In the genomic region with DNA sequence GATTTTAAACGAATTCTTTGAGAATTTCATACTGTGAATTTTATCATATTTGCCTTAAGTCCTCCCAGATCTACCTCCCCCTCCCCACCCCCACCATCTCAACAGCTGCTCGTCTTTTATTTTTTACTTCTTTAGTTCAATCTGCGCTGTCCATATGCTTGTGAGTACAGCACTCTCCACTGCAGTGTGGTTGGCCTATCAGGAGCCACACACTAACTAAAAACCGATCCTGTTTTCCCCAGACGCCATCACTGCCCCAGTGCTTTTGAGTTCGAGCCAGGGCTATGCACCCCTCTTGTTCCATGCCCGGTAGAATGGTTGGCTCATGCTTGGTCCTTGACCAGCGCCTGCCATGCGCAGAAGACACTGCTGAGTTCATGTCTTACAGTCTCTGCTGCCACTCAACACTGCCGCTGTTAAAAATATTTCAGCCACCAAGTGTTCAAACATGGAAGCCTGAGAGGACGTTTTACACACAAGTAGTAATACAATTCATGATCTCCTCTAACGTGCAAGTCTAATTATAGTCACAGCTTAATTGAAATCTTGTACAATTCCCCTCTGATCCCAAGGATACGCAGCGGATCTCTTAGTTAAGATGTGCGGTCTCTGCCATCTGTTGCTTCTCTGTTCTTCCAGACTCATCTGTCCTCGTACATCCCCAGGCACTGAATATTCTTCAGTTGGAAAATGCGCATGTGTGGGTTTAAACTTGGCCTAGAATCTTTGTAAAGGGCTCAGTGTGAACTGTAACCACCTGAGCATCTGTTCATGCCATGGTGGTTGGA, we compare ENCODE assay signal across 16 mouse cellular contexts. TPM values are rescaled to one million over a fixed set of nuclear protein-coding genes. Genes with fewer than 3 reads are reported as not detected.
DNase-seq lines count a peak whose midpoint lies in the region; ATAC-seq and TF ChIP-seq lines count a peak whose summit lies in the region.
"Had no signal": no experiment of that assay in that cellular context is flagged by ENCODE, and none has a peak within 500 bp of the region (broad histone marks: within the 10 kb centered on the region; RNA-seq: fewer than 3 reads in every experiment).

No protein-coding gene starts in this region.

- H3K9me3 ChIP-seq in heart, embryonic 10.5 days = no peaks in the 10 kb centered on the region
- no peaks in the 10 kb centered on the region for H3K9me3 ChIP-seq in liver, embryonic 11.5 days (ENCODE audit: control insufficient read depth, low read length)
- no peaks in the 10 kb centered on the region for H3K9me3 ChIP-seq in liver, postnatal 0 days (ENCODE audit: low read length)
- no peaks in the 10 kb centered on the region for H3K9me3 ChIP-seq in E14TG2a.4 (ENCODE audit: low read length)
- H3K9me3 ChIP-seq in hindbrain, postnatal 0 days (ENCODE audit: low read length) = no peaks in the 10 kb centered on the region
- H3K9me3 ChIP-seq: embryonic facial prominence, embryonic 15.5 days; limb, embryonic 12.5 days; neural tube, embryonic 15.5 days had no signal

- H3K27ac ChIP-seq in heart, embryonic 10.5 days = peak overlapping the region; percentile 47; the same call in 1 of the 2 replicates
- peak overlapping the region; percentile 53; the same call in 1 of the 2 replicates for H3K27ac ChIP-seq in liver, embryonic 11.5 days (ENCODE audit: low read depth, low read length)
- H3K27ac ChIP-seq in liver, postnatal 0 days (ENCODE audit: low read depth) = no peak overlapping the region
- no peak overlapping the region for H3K27ac ChIP-seq in hindbrain, postnatal 0 days
- H3K27ac ChIP-seq: embryonic facial prominence, embryonic 15.5 days; limb, embryonic 12.5 days; neural tube, embryonic 15.5 days had no signal

- WGBS in heart, embryonic 10.5 days = 90% methylated on average over 17 of the region's 17 CpGs
- 89% methylated on average over 17 of the region's 17 CpGs for WGBS in liver, embryonic 11.5 days
- 86% methylated on average over 17 of the region's 17 CpGs for WGBS in liver, postnatal 0 days (ENCODE audit: insufficient replicate concordance)
- WGBS in hindbrain, postnatal 0 days = 72% methylated on average over 17 of the region's 17 CpGs

- H3K36me3 ChIP-seq in heart, embryonic 10.5 days = peaks cover 59% of the 10 kb centered on the region
- H3K36me3 ChIP-seq in liver, embryonic 11.5 days (ENCODE audit: control insufficient read depth, insufficient read depth, low read length) = peaks cover 49% of the 10 kb centered on the region
- peaks cover 68% of the 10 kb centered on the region for H3K36me3 ChIP-seq in liver, postnatal 0 days (replicated peaks; ENCODE audit: insufficient read depth, low read length)
- peaks cover 82% of the 10 kb centered on the region for H3K36me3 ChIP-seq in E14TG2a.4 (ENCODE audit: insufficient read depth, low read length)
- H3K36me3 ChIP-seq in hindbrain, postnatal 0 days (ENCODE audit: insufficient read depth, low read length) = no peaks in the 10 kb centered on the region

- no peak overlapping the region for H3K4me2 ChIP-seq in liver, embryonic 11.5 days
- H3K4me2 ChIP-seq in liver, postnatal 0 days (ENCODE audit: low read depth, low read length) = no peak overlapping the region
- no peak overlapping the region for H3K4me2 ChIP-seq in hindbrain, postnatal 0 days (ENCODE audit: low read depth, low read length)
- H3K4me2 ChIP-seq: embryonic facial prominence, embryonic 15.5 days; limb, embryonic 12.5 days; neural tube, embryonic 15.5 days had no signal

- H3K9ac ChIP-seq in liver, embryonic 11.5 days (ENCODE audit: low read depth, low read length) = no peak overlapping the region
- no peak overlapping the region for H3K9ac ChIP-seq in liver, postnatal 0 days (replicated peaks)
- no peak overlapping the region for H3K9ac ChIP-seq in hindbrain, postnatal 0 days (replicated peaks; ENCODE audit: low read length)
- H3K9ac ChIP-seq: embryonic facial prominence, embryonic 15.5 days; limb, embryonic 12.5 days; neural tube, embryonic 15.5 days had no signal

- ATAC-seq in liver, embryonic 11.5 days (replicated peaks; ENCODE audit: low FRiP score) = no peak
- no peak for ATAC-seq in liver, postnatal 0 days
- peak; percentile 79 for ATAC-seq in hindbrain, postnatal 0 days

- no peak for TF ChIP-seq CTCF in liver, postnatal 0 days (IDR thresholded peaks at IDR 0.05; ENCODE audit: low read depth)
- no peak for TF ChIP-seq CTCF in E14TG2a.4 (conservative IDR thresholded peaks at IDR 0.05; ENCODE audit: low read length)
- TF ChIP-seq CTCF in hindbrain, postnatal 0 days (IDR thresholded peaks at IDR 0.05; ENCODE audit: low read depth) = no peak

- no peak overlapping the region for H3K4me3 ChIP-seq in heart, embryonic 10.5 days
- no peak overlapping the region for H3K4me3 ChIP-seq in liver, embryonic 11.5 days (ENCODE audit: low read depth, low read length)
- no peak overlapping the region for H3K4me3 ChIP-seq in liver, postnatal 0 days (ENCODE audit: low read depth, low read length)
- H3K4me3 ChIP-seq in E14TG2a.4 (replicated peaks; ENCODE audit: low read length) = peak overlapping the region; percentile 63; the same call in 1 of the 2 replicates
- H3K4me3 ChIP-seq in hindbrain, postnatal 0 days (ENCODE audit: low read length) = no peak overlapping the region
- H3K4me3 ChIP-seq: embryonic facial prominence, embryonic 15.5 days; limb, embryonic 12.5 days; neural tube, embryonic 15.5 days had no signal

- DNase-seq in heart, embryonic 10.5 days (ENCODE audit: low spot score) = no peak
- DNase-seq in heart, postnatal 10 days = no peak
- no peak for DNase-seq in liver, embryonic 11.5 days (ENCODE audit: low spot score)
- DNase-seq in liver, postnatal 0 days = no peak
- peak; percentile 18 for DNase-seq in hindbrain, postnatal 0 days (ENCODE audit: low spot score)
- no peak for DNase-seq in B cell, adult 2 months
- no peak for DNase-seq in urinary bladder, postnatal 25 days (ENCODE audit: low spot score)
- DNase-seq: adrenal gland, postnatal 25 days; cerebellum, adult 9-10 months; heart, postnatal 4 days; lung, adult 2 months; right cerebral cortex, postnatal 14 days had no signal

- TF ChIP-seq EP300 in liver, postnatal 0 days (IDR thresholded peaks at IDR 0.05; ENCODE audit: low read depth) = no peak

- intact Hi-C loops in heart, postnatal 10 days (cut with DNase I) = no loop called here

- peaks cover 28% of the 10 kb centered on the region for H3K4me1 ChIP-seq in heart, embryonic 10.5 days
- peaks cover 20% of the 10 kb centered on the region for H3K4me1 ChIP-seq in liver, embryonic 11.5 days (replicated peaks; ENCODE audit: control insufficient read depth, insufficient read depth, low read length)
- H3K4me1 ChIP-seq in liver, postnatal 0 days (ENCODE audit: insufficient read depth) = peaks cover 3% of the 10 kb centered on the region; the same call in 1 of the 2 replicates
- peaks cover 37% of the 10 kb centered on the region for H3K4me1 ChIP-seq in E14TG2a.4 (replicated peaks; ENCODE audit: low read depth, low read length)
- no peaks in the 10 kb centered on the region for H3K4me1 ChIP-seq in hindbrain, postnatal 0 days (ENCODE audit: insufficient read depth, low read length)
- H3K4me1 ChIP-seq: embryonic facial prominence, embryonic 15.5 days; limb, embryonic 12.5 days; neural tube, embryonic 15.5 days had no signal

- no peaks in the 10 kb centered on the region for H3K27me3 ChIP-seq in heart, embryonic 10.5 days (ENCODE audit: insufficient read depth, poor library complexity, severe bottlenecking)
- no peaks in the 10 kb centered on the region for H3K27me3 ChIP-seq in liver, embryonic 11.5 days (replicated peaks; ENCODE audit: control insufficient read depth, insufficient read depth, low read length)
- H3K27me3 ChIP-seq in liver, postnatal 0 days (ENCODE audit: insufficient read depth, low read length) = no peaks in the 10 kb centered on the region
- no peaks in the 10 kb centered on the region for H3K27me3 ChIP-seq in E14TG2a.4 (ENCODE audit: insufficient read depth, low read length)
- H3K27me3 ChIP-seq in hindbrain, postnatal 0 days (ENCODE audit: insufficient read depth, low read length) = no peaks in the 10 kb centered on the region
- H3K27me3 ChIP-seq: embryonic facial prominence, embryonic 15.5 days; limb, embryonic 12.5 days; neural tube, embryonic 15.5 days had no signal

RNA-seq across cellular contexts. Expression of a gene that starts 17.0 kb away (rescaled TPM):
- 54.9 and 61.9 TPM in 2 replicates for polyA plus RNA-seq in heart, embryonic 10.5 days (2016; fragmentation: Nextera tagmentation; extraction: Ambion mirVana)
- 10 to 100 TPM; 41.3 to 46.5 TPM for total RNA-seq in heart, postnatal 10 days (2021)
- polyA plus RNA-seq in liver, embryonic 11.5 days (2014; fragmentation: Nextera tagmentation; extraction: Ambion mirVana) = 122 and 148 TPM in 2 replicates
- polyA plus RNA-seq in liver, postnatal 0 days (2015; fragmentation: Nextera tagmentation; extraction: Ambion mirVana) = 57.6 and 59.0 TPM in 2 replicates
- 24.7 and 28.4 TPM in 2 replicates for total RNA-seq in hindbrain, postnatal 0 days (2014; rRNA removed)
- polyA plus RNA-seq in hindbrain, postnatal 0 days (2015; fragmentation: Nextera tagmentation; extraction: Ambion mirVana) = 32.4 and 36.2 TPM in 2 replicates

RNA-seq across cellular contexts. Expression of a gene that starts 52.3 kb away (rescaled TPM):
- 2.1 and 2.2 TPM in 2 replicates for polyA plus RNA-seq in heart, embryonic 10.5 days (2016; fragmentation: Nextera tagmentation; extraction: Ambion mirVana)
- 10 to 100 TPM; 14.6 to 17.6 TPM for total RNA-seq in heart, postnatal 10 days (2021)
- polyA plus RNA-seq in liver, embryonic 11.5 days (2014; fragmentation: Nextera tagmentation; extraction: Ambion mirVana) = 2.9 and 4.6 TPM in 2 replicates
- 1.5 and 1.8 TPM in 2 replicates for polyA plus RNA-seq in liver, postnatal 0 days (2015; fragmentation: Nextera tagmentation; extraction: Ambion mirVana)
- 22.0 and 26.6 TPM in 2 replicates for total RNA-seq in hindbrain, postnatal 0 days (2014; rRNA removed)
- 4.0 and 4.2 TPM in 2 replicates for polyA plus RNA-seq in hindbrain, postnatal 0 days (2015; fragmentation: Nextera tagmentation; extraction: Ambion mirVana)

Comparison
In these comparisons a context has a peak if more than half of its experiments do, and no peak if none do; other contexts are left out.
1. H3K27ac ChIP-seq: peak in heart, embryonic 10.5 days (single experiment) and liver, embryonic 11.5 days (single experiment); none in liver, postnatal 0 days (single experiment) and hindbrain, postnatal 0 days (single experiment).